ENCODE assay signal across 10 mouse cellular contexts in the genomic region with DNA sequence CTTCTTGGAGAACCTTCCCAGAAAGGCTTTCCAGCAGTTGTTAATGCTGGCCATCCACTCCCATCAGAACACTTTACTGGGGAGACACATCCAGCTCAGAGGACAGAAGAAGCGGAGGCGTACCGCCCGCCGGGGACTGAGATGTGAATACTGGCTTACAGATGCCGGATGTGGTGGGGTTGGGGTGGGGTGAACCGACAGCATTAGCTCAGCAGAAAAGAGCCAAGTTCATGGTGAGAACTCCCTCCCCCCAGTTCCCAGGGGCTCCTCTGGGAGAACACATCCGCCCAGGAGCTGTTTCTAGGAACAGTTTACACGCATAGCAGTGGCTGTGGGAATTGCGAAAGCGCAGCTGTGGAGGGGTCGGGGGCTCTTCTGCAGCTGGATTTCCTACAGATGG. TPM values are rescaled to one million over a fixed set of nuclear protein-coding genes. Genes with fewer than 3 reads are reported as not detected.
DNase-seq lines count a peak whose midpoint lies in the region; ATAC-seq and TF ChIP-seq lines count a peak whose summit lies in the region.
"Had no signal": no experiment of that assay in that cellular context is flagged by ENCODE, and none has a peak within 500 bp of the region (broad histone marks: within the 10 kb centered on the region; RNA-seq: fewer than 3 reads in every experiment).

No protein-coding gene starts in this region.

- no peak overlapping the region for H3K27ac ChIP-seq in lung, postnatal 0 days (ENCODE audit: low read length)
- H3K27ac ChIP-seq in neural tube, embryonic 15.5 days (replicated peaks): no peak overlapping the region
- H3K27ac ChIP-seq in midbrain, embryonic 10.5 days (replicated peaks): no peak overlapping the region
- no peak overlapping the region for H3K27ac ChIP-seq in forebrain, embryonic 13.5 days

- no peak overlapping the region for H3K4me3 ChIP-seq in lung, postnatal 0 days (ENCODE audit: low read depth, low read length)
- H3K4me3 ChIP-seq in neural tube, embryonic 15.5 days (replicated peaks): no peak overlapping the region
- no peak overlapping the region for H3K4me3 ChIP-seq in midbrain, embryonic 10.5 days
- no peak overlapping the region for H3K4me3 ChIP-seq in forebrain, embryonic 13.5 days
- H3K4me3 ChIP-seq: myocyte had no signal

- no peaks in the 10 kb centered on the region for H3K36me3 ChIP-seq in lung, postnatal 0 days (ENCODE audit: insufficient read depth, low read length)
- no peaks in the 10 kb centered on the region for H3K36me3 ChIP-seq in neural tube, embryonic 15.5 days
- H3K36me3 ChIP-seq in midbrain, embryonic 10.5 days: 0 out of 2 replicates have a peak, but pooled peaks cover 6% of the 10 kb centered on the region
- H3K36me3 ChIP-seq in forebrain, embryonic 13.5 days (ENCODE audit: poor library complexity, severe bottlenecking): peaks cover 36% of the 10 kb centered on the region; the same call in 1 of the 2 replicates

- 60% methylated on average over 12 of the region's 12 CpGs for WGBS in lung, postnatal 0 days
- WGBS in neural tube, embryonic 15.5 days: 78% methylated on average over 12 of the region's 12 CpGs
- 91% methylated on average over 12 of the region's 12 CpGs for WGBS in midbrain, embryonic 10.5 days
- 89% methylated on average over 12 of the region's 12 CpGs for WGBS in forebrain, embryonic 13.5 days

- no peaks in the 10 kb centered on the region for H3K9me3 ChIP-seq in lung, postnatal 0 days (ENCODE audit: low read length)
- H3K9me3 ChIP-seq in neural tube, embryonic 15.5 days (replicated peaks): no peaks in the 10 kb centered on the region
- no peaks in the 10 kb centered on the region for H3K9me3 ChIP-seq in midbrain, embryonic 10.5 days (replicated peaks)
- H3K9me3 ChIP-seq in forebrain, embryonic 13.5 days (replicated peaks): no peaks in the 10 kb centered on the region

- intact Hi-C loops in heart, postnatal 14 days (cut with DNase I): no loop called here

- H3K27me3 ChIP-seq in lung, postnatal 0 days (replicated peaks; ENCODE audit: insufficient read depth, low read length): no peaks in the 10 kb centered on the region
- no peaks in the 10 kb centered on the region for H3K27me3 ChIP-seq in neural tube, embryonic 15.5 days (replicated peaks)
- H3K27me3 ChIP-seq in midbrain, embryonic 10.5 days (ENCODE audit: low read depth, poor library complexity, severe bottlenecking): no peaks in the 10 kb centered on the region
- no peaks in the 10 kb centered on the region for H3K27me3 ChIP-seq in forebrain, embryonic 13.5 days
- H3K27me3 ChIP-seq: Patski had no signal

- TF ChIP-seq EP300 in lung, postnatal 0 days (IDR thresholded peaks at IDR 0.05): 0 out of 2 replicates have a peak, but pooled peaks have one; percentile 17

- peak; percentile 44 for DNase-seq in urinary bladder, postnatal 14 days (ENCODE audit: low spot score)
- no peak for DNase-seq in urinary bladder, adult 2 months (ENCODE audit: low spot score)
- DNase-seq in heart, postnatal 14 days: peak; percentile 71 to 75
- peak; percentile 66 for DNase-seq in lung, postnatal 0 days (ENCODE audit: low spot score)
- DNase-seq in midbrain, embryonic 10.5 days (ENCODE audit: low spot score): no peak
- no peak for DNase-seq in left cerebral cortex, adult 11 months (ENCODE audit: low spot score)

- H3K9ac ChIP-seq in lung, postnatal 0 days (replicated peaks; ENCODE audit: low read depth): no peak overlapping the region
- H3K9ac ChIP-seq in neural tube, embryonic 15.5 days (replicated peaks): no peak overlapping the region
- H3K9ac ChIP-seq in forebrain, embryonic 13.5 days: no peak overlapping the region

- H3K4me1 ChIP-seq in lung, postnatal 0 days (ENCODE audit: insufficient read depth, low read depth, low read length): no peaks in the 10 kb centered on the region
- peaks cover 14% of the 10 kb centered on the region for H3K4me1 ChIP-seq in neural tube, embryonic 15.5 days
- peaks cover 9% of the 10 kb centered on the region for H3K4me1 ChIP-seq in midbrain, embryonic 10.5 days
- H3K4me1 ChIP-seq in forebrain, embryonic 13.5 days: peaks cover 31% of the 10 kb centered on the region

- no peak overlapping the region for H3K4me2 ChIP-seq in lung, postnatal 0 days (replicated peaks; ENCODE audit: low read depth, low read length)
- H3K4me2 ChIP-seq in neural tube, embryonic 15.5 days: no peak overlapping the region
- H3K4me2 ChIP-seq in forebrain, embryonic 13.5 days: no peak overlapping the region

- peak; percentile 81 for ATAC-seq in lung, postnatal 0 days
- ATAC-seq in neural tube, embryonic 15.5 days (ENCODE audit: low FRiP score): no peak
- no peak for ATAC-seq in forebrain, embryonic 13.5 days
- ATAC-seq: Patski had no signal

- no peak for TF ChIP-seq CTCF in lung, postnatal 0 days (IDR thresholded peaks at IDR 0.05)

RNA-seq across cellular contexts. Expression of a gene that starts 24.3 kb away (rescaled TPM):
- polyA plus RNA-seq in urinary bladder, adult 2 months (2012; rRNA removed): 3.7 and 4.7 TPM in 2 replicates
- 10 to 100 TPM; 11.3 to 13.4 TPM for total RNA-seq in heart, postnatal 14 days (2021)
- polyA plus RNA-seq in lung, postnatal 0 days (2015; fragmentation: Nextera tagmentation; extraction: Ambion mirVana): 20.1 and 22.3 TPM in 2 replicates
- polyA plus RNA-seq in neural tube, embryonic 15.5 days (2015; fragmentation: Nextera tagmentation; extraction: Ambion mirVana): 30.0 and 31.0 TPM in 2 replicates
- polyA plus RNA-seq in midbrain, embryonic 10.5 days (2016; fragmentation: Nextera tagmentation; extraction: Ambion mirVana): 9.6 and 12.6 TPM in 2 replicates
- 21.6 and 22.3 TPM in 2 replicates for polyA plus RNA-seq in forebrain, embryonic 13.5 days (2015; fragmentation: Nextera tagmentation; extraction: Ambion mirVana)

RNA-seq across cellular contexts. Expression of a gene that starts 27.7 kb away (rescaled TPM):
- polyA plus RNA-seq in urinary bladder, adult 2 months (2012; rRNA removed): 1.1 and 1.2 TPM in 2 replicates
- total RNA-seq in heart, postnatal 14 days (2021): under 1 TPM; 0.27 to 0.60 TPM
- 6.4 and 7.3 TPM in 2 replicates for polyA plus RNA-seq in lung, postnatal 0 days (2015; fragmentation: Nextera tagmentation; extraction: Ambion mirVana)
- polyA plus RNA-seq in neural tube, embryonic 15.5 days (2015; fragmentation: Nextera tagmentation; extraction: Ambion mirVana): 1.7 and 1.9 TPM in 2 replicates
- 2.1 and 2.2 TPM in 2 replicates for polyA plus RNA-seq in midbrain, embryonic 10.5 days (2016; fragmentation: Nextera tagmentation; extraction: Ambion mirVana)
- polyA plus RNA-seq in forebrain, embryonic 13.5 days (2015; fragmentation: Nextera tagmentation; extraction: Ambion mirVana): 1.8 and 3.7 TPM in 2 replicates

RNA-seq across cellular contexts. Expression of a gene that starts 31.2 kb away (rescaled TPM):
- polyA plus RNA-seq in urinary bladder, adult 2 months (2012; rRNA removed): 2,406 and 2,749 TPM in 2 replicates
- total RNA-seq in heart, postnatal 14 days (2021): 100 to 1,000 TPM; 606 to 649 TPM
- 728 and 824 TPM in 2 replicates for polyA plus RNA-seq in lung, postnatal 0 days (2015; fragmentation: Nextera tagmentation; extraction: Ambion mirVana)
- 804 and 844 TPM in 2 replicates for polyA plus RNA-seq in neural tube, embryonic 15.5 days (2015; fragmentation: Nextera tagmentation; extraction: Ambion mirVana)
- 851 and 1,060 TPM in 2 replicates for polyA plus RNA-seq in midbrain, embryonic 10.5 days (2016; fragmentation: Nextera tagmentation; extraction: Ambion mirVana)
- 911 and 1,077 TPM in 2 replicates for polyA plus RNA-seq in forebrain, embryonic 13.5 days (2015; fragmentation: Nextera tagmentation; extraction: Ambion mirVana)

Comparison
In these comparisons a context has a peak if more than half of its experiments do, and no peak if none do; other contexts are left out.
1. DNase-seq: peak in urinary bladder, postnatal 14 days (single experiment), heart, postnatal 14 days (2 of 2) and lung, postnatal 0 days (single experiment); none in urinary bladder, adult 2 months (single experiment), midbrain, embryonic 10.5 days (single experiment) and left cerebral cortex, adult 11 months (single experiment).